1 mouse cellular context compared by ENCODE assay signal in the genomic region with DNA sequence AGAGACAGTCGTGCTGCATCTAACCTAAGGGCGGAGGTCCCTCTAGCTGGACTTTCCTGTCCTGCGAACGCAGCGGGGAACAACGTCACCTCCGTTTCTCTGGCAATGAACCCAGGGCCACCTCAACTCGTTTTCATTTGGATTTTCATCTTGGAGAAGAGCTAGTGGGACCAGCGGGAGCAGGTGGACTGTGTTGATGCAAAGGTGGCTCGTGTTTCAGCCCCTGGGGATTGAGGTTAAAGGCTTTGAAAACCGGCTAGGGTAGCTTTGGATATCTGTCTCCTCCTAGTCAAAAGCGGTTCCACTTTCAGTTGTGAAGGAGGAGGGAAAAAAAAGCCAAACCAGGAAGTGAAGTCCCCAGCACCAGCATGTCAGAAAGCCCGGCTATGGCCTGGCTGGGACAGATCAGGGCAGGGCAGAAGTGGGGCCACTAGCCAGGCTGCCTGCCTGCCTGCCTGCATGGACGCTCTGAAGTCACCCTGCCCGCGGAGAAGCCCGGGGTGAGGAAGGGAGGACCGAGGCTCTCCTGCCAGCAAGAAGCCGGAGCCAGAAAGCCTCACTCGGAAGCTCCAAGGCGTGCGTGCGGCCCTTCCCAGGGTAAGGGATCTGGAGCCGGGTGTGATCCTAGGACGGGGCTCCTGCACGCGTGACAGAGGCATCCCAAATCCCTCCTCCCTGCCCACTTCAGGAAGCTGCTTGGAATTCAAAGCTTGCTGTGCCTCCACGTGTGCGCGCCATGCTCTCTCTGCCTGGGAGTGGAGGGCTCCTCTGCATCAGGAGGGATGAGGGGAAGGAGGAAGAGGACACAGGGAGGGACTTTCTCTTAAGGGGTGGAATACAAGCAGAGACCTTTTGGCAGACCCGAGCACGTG.
A peak's percentile ranks its signal among the peaks of the same experiment; 100 is the strongest.
TF ChIP-seq lines count a peak whose summit lies in the region.

No protein-coding gene starts in this region.

TF ChIP-seq in CH12.LX, 34 proteins besides CTCF, POLR2A, EP300 and RAD21:
- TF ChIP-seq MAX (IDR thresholded peaks at IDR 0.05; ENCODE audit: low read length): peak; percentile 58
- TF ChIP-seq USF2 (conservative IDR thresholded peaks at IDR 0.05; ENCODE audit: low read depth, low read length): no peak
- no peak; the same call in 1 of the 2 replicates for TF ChIP-seq SMC3 (IDR thresholded peaks at IDR 0.05; ENCODE audit: low read depth, low read length)
- no peak for TF ChIP-seq E2F4 (IDR thresholded peaks at IDR 0.05; ENCODE audit: insufficient replicate concordance, low read depth, low read length)
- peak; percentile 63; the same call in 1 of the 2 replicates for TF ChIP-seq TCF12 (IDR thresholded peaks at IDR 0.05; ENCODE audit: low read depth, low read length)
- no peak for TF ChIP-seq ZC3H11A (IDR thresholded peaks at IDR 0.05; ENCODE audit: low read depth, low read length)
- TF ChIP-seq KAT2A (IDR thresholded peaks at IDR 0.05; ENCODE audit: insufficient replicate concordance, low read length): no peak
- peak; percentile 84 for TF ChIP-seq MXI1 (IDR thresholded peaks at IDR 0.05; ENCODE audit: low read depth, low read length)
- no peak for TF ChIP-seq JUN (IDR thresholded peaks at IDR 0.05; ENCODE audit: insufficient read depth, low read depth, low read length)
- no peak for TF ChIP-seq USF1 (IDR thresholded peaks at IDR 0.05; ENCODE audit: low read depth, low read length)
- no peak for TF ChIP-seq NRF1 (IDR thresholded peaks at IDR 0.05; ENCODE audit: low read depth, low read length)
- no peak for TF ChIP-seq JUND (conservative IDR thresholded peaks at IDR 0.05; ENCODE audit: low read depth, low read length)
- no peak for TF ChIP-seq RCOR1 (conservative IDR thresholded peaks at IDR 0.05; ENCODE audit: low read depth, low read length)
- no peak for TF ChIP-seq CHD2 (IDR thresholded peaks at IDR 0.05; ENCODE audit: low read length)
- TF ChIP-seq MEF2A (IDR thresholded peaks at IDR 0.05; ENCODE audit: borderline replicate concordance, low read depth, low read length): no peak
- peak; percentile 52; the same call in 1 of the 2 replicates for TF ChIP-seq BHLHE40 (IDR thresholded peaks at IDR 0.05; ENCODE audit: low read depth, low read length)
- TF ChIP-seq TBP (conservative IDR thresholded peaks at IDR 0.05; ENCODE audit: low read depth, low read length): peak; percentile 84
- 0 out of 2 replicates have a peak, but pooled peaks have one; percentile 29 for TF ChIP-seq UBTF (IDR thresholded peaks at IDR 0.05; ENCODE audit: low read depth, low read length)
- TF ChIP-seq ZMIZ1 (IDR thresholded peaks at IDR 0.05; ENCODE audit: low read depth, low read length): peak; percentile 34
- TF ChIP-seq GABPA (IDR thresholded peaks at IDR 0.05; ENCODE audit: insufficient replicate concordance, low read depth, low read length): no peak
- TF ChIP-seq ZNF384 (IDR thresholded peaks at IDR 0.05; ENCODE audit: low read depth, low read length): peak; percentile 90
- peak; percentile 95 for TF ChIP-seq ELF1 (IDR thresholded peaks at IDR 0.05; ENCODE audit: low read depth, low read length)
- TF ChIP-seq PAX5 (IDR thresholded peaks at IDR 0.05; ENCODE audit: low read length): no peak
- TF ChIP-seq CHD1 (IDR thresholded peaks at IDR 0.05; ENCODE audit: low read depth, low read length): no peak
- no peak for TF ChIP-seq MAFK (IDR thresholded peaks at IDR 0.05; ENCODE audit: insufficient replicate concordance, low read length)
- peak; percentile 92 for TF ChIP-seq SIN3A (IDR thresholded peaks at IDR 0.05; ENCODE audit: low read length)
- peak; percentile 74 for TF ChIP-seq ETS1 (conservative IDR thresholded peaks at IDR 0.05; ENCODE audit: low read depth, low read length)
- peak; percentile 84 for TF ChIP-seq MYC (IDR thresholded peaks at IDR 0.05; ENCODE audit: low read depth, low read length)
- TF ChIP-seq POLR2AphosphoS2 (IDR thresholded peaks at IDR 0.05; ENCODE audit: low read depth, low read length): no peak; the same call in 1 of the 2 replicates
- no peak for TF ChIP-seq ZKSCAN1 (IDR thresholded peaks at IDR 0.05; ENCODE audit: borderline replicate concordance, low read depth, low read length)
- TF ChIP-seq MAZ (IDR thresholded peaks at IDR 0.05; ENCODE audit: low read depth, low read length): no peak
- peak; percentile 53 for TF ChIP-seq HCFC1 (IDR thresholded peaks at IDR 0.05; ENCODE audit: low read depth, low read length)
- peak; percentile 83 for TF ChIP-seq NELFE (IDR thresholded peaks at IDR 0.05; ENCODE audit: low read depth, low read length)
- peak; percentile 74; the same call in 1 of the 2 replicates for TF ChIP-seq IRF4 (IDR thresholded peaks at IDR 0.05; ENCODE audit: low read depth, low read length)
